Mouse (Mus musculus): ENCODE results near the gene Sigirr. TPM values are rescaled to one million over a fixed set of nuclear protein-coding genes. Genes with fewer than 3 reads are reported as not detected.

The Sigirr gene
- total RNA-seq, 2 experiments from 2014 or later, result 7.0 to 10.3 TPM

Other genes with a start within 250 kb of the Sigirr start
- 1 to 10 TPM in 1 of 2 experiments, not detected in 1; 1.2 TPM for gene Gm45785, start 244.2 kb downstream of the Sigirr start, total RNA-seq (2021)
- gene Ric8a, start 243.6 kb downstream of the Sigirr start, total RNA-seq (2021), result 10 to 100 TPM; 64.3 to 69.0 TPM
- gene Bet1l, start 243.0 kb downstream of the Sigirr start, total RNA-seq (2021), result 10 to 100 TPM; 40.2 to 42.9 TPM
- gene Psmd13, start 218.6 kb downstream of the Sigirr start, total RNA-seq (2021), result 100 to 1,000 TPM; 123 to 133 TPM
- gene Sirt3, start 218.3 kb downstream of the Sigirr start, total RNA-seq (2021), result 10 to 100 TPM; 34.7 to 41.8 TPM
- 100 to 1,000 TPM; 183 to 297 TPM for gene Cox8b, start 200.1 kb downstream of the Sigirr start, total RNA-seq (2021)
- 1 to 10 TPM; 2.1 to 4.9 TPM for gene Nlrp6, start 179.7 kb downstream of the Sigirr start, total RNA-seq (2021)
- 10 to 100 TPM; 41.5 to 44.5 TPM for gene Pgghg, start 159.2 kb downstream of the Sigirr start, total RNA-seq (2021)
- 1 to 10 TPM; 2.6 to 2.8 TPM for gene Ifitm5, start 150.3 kb downstream of the Sigirr start, total RNA-seq (2021)
- not detected for gene Gm45717, start 144.6 kb downstream of the Sigirr start, total RNA-seq (2021)
- gene Ifitm2, start 144.6 kb downstream of the Sigirr start, total RNA-seq (2021), result 100 to 1,000 TPM; 508 to 623 TPM
- 10 to 100 TPM in 1 of 2 experiments, 1 to 10 TPM in 1; 8.0 to 13.7 TPM for gene Ifitm1, start 133.4 kb downstream of the Sigirr start, total RNA-seq (2021)
- 100 to 1,000 TPM; 109 to 115 TPM for gene Ifitm3, start 89.8 kb downstream of the Sigirr start, total RNA-seq (2021)
- 1 to 10 TPM; 2.1 to 4.5 TPM for gene Ifitm6, start 82.6 kb downstream of the Sigirr start, total RNA-seq (2021)
- gene Gm17387, start 71.4 kb downstream of the Sigirr start, total RNA-seq (2021), result not detected
- 10 to 100 TPM in 1 of 2 experiments, 1 to 10 TPM in 1; 7.0 to 11.3 TPM for gene B4galnt4, start 39.5 kb downstream of the Sigirr start, total RNA-seq (2021)
- gene Pkp3, start 22.4 kb downstream of the Sigirr start, total RNA-seq (2021), result 1 to 10 TPM; 1.6 to 2.2 TPM
- 1 to 10 TPM in 1 of 2 experiments, under 1 TPM in 1; 0.65 to 2.2 TPM for gene Ano9, start 17.2 kb upstream of the Sigirr start, total RNA-seq (2021)
- gene Ptdss2, start 21.8 kb upstream of the Sigirr start, total RNA-seq (2021), result 10 to 100 TPM; 44.2 to 53.1 TPM
- gene Rnh1, start 72.3 kb upstream of the Sigirr start, total RNA-seq (2021), result 100 to 1,000 TPM; 179 to 186 TPM
- gene Hras, start 93.4 kb upstream of the Sigirr start, total RNA-seq (2021), result 10 to 100 TPM; 88.5 to 96.4 TPM
- gene Lrrc56, start 93.6 kb upstream of the Sigirr start, total RNA-seq (2021), result 1 to 10 TPM; 8.8 to 9.9 TPM
- 1 to 10 TPM in 1 of 2 experiments, under 1 TPM in 1; 0.82 to 1.0 TPM for gene Lmntd2, start 113.5 kb upstream of the Sigirr start, total RNA-seq (2021)
- gene Rassf7, start 115.3 kb upstream of the Sigirr start, total RNA-seq (2021), result 10 to 100 TPM; 14.7 to 15.1 TPM
- gene Phrf1, start 128.2 kb upstream of the Sigirr start, total RNA-seq (2021), result 10 to 100 TPM; 77.1 to 91.9 TPM
- gene Irf7, start 165.9 kb upstream of the Sigirr start, total RNA-seq (2021), result 1 to 10 TPM; 7.3 to 7.5 TPM
- 10 to 100 TPM in 1 of 2 experiments, 1 to 10 TPM in 1; 9.4 to 15.5 TPM for gene Cdhr5, start 176.2 kb upstream of the Sigirr start, total RNA-seq (2021)
- 10 to 100 TPM in 1 of 2 experiments, 1 to 10 TPM in 1; 9.0 to 12.9 TPM for gene Sct, start 178.6 kb upstream of the Sigirr start, total RNA-seq (2021)
- under 1 TPM; 0.34 to 0.36 TPM for gene Drd4, start 191.4 kb upstream of the Sigirr start, total RNA-seq (2021)
- 10 to 100 TPM; 74.1 to 78.8 TPM for gene Deaf1, start 227.1 kb upstream of the Sigirr start, total RNA-seq (2021)
- 10 to 100 TPM; 34.8 to 36.6 TPM for gene Tmem80, start 227.2 kb upstream of the Sigirr start, total RNA-seq (2021)
- gene Eps8l2, start 238.3 kb upstream of the Sigirr start, total RNA-seq (2021), result 10 to 100 TPM in 1 of 2 experiments, 1 to 10 TPM in 1; 3.1 to 15.7 TPM